Mouse (Mus musculus): ENCODE results near the gene Ubiad1.

Ubiad1 gene

GRCm38 (mm10) chr4:148408256-148408975 is 36.2 kb downstream of the Ubiad1 start:
- in situ Hi-C loops (cut with MboI; ENCODE audit: low sequenced_read_pairs), result no loop called here

GRCm38 (mm10) chr4:148405255-148405788 is 39.2 kb downstream of the Ubiad1 start:
- in situ Hi-C loops (cut with MboI; ENCODE audit: low sequenced_read_pairs), result no loop called here

- in situ Hi-C loops (cut with MboI; ENCODE audit: low sequenced_read_pairs), result no loop called here
These were observed 39.8 kb downstream of the Ubiad1 start for GRCm38 (mm10) chr4:148404748-148405147.

DNA sequence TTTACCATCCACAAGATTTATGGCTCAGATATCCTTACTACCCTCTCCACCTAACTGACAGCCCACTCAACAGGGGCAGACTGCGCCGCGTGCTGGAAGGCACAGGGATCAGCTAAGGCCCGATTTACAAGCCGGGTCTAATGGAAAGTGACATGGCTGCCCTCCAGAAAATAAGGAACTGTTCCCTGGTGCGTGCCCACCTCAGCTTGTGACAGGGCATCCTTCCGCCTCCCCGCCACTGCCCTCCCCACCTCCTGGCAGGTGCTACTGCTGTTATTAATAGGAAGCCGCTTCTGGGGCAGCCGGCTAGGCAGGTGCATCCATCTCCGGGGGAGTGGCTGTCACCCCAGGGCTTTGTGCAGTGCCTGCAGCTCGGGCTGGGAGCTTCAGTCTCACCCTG is 41.2 kb downstream of the Ubiad1 start:
- in situ Hi-C loops (cut with MboI; ENCODE audit: low sequenced_read_pairs), result no loop called here

- in situ Hi-C loops (cut with MboI; ENCODE audit: low sequenced_read_pairs), result loop anchor here (25.0 kb wide), 1 partner anchor 187 kb away; no protein-coding TSS in a partner anchor
These were observed 45.0 kb downstream of the Ubiad1 start for GRCm38 (mm10) chr4:148399437-148400094.

- in situ Hi-C loops (cut with MboI; ENCODE audit: low sequenced_read_pairs), result loop anchor here (25.0 kb wide), 1 partner anchor 185 kb away; no protein-coding TSS in a partner anchor
These were observed 46.9 kb downstream of the Ubiad1 start for GRCm38 (mm10) chr4:148397531-148398287.

- in situ Hi-C loops (cut with MboI; ENCODE audit: low sequenced_read_pairs), result loop anchor here (25.0 kb wide), 1 partner anchor 185 kb away; no protein-coding TSS in a partner anchor
These were observed 47.5 kb downstream of the Ubiad1 start for GRCm38 (mm10) chr4:148397113-148397512.

DNA sequence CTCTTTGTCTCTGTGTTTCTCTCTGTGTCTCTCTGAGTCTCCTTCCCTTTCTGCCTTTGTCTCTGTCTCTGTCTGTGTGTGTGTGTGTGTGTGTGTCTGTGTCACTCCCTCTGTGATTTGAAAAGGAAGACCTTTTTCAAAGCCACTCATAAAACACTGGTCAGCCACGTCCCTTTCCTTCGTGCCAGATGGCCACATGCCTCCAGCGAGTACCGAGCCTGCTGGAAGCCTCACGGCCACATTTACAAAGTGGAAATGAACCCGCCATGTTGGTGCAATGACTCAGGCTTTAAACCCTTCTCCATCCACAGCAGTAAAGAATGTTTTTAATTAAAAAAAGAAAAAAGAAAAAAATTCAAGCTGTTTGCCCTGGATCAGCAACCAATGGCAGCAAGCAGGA is 48.7 kb downstream of the Ubiad1 start:
- in situ Hi-C loops (cut with MboI; ENCODE audit: low sequenced_read_pairs), result loop anchor here (25.0 kb wide), 1 partner anchor 184 kb away; no protein-coding TSS in a partner anchor

- in situ Hi-C loops (cut with MboI; ENCODE audit: low sequenced_read_pairs), result loop anchor here (25.0 kb wide), 1 partner anchor 183 kb away; no protein-coding TSS in a partner anchor
These were observed 49.4 kb downstream of the Ubiad1 start for GRCm38 (mm10) chr4:148395198-148395597.

DNA sequence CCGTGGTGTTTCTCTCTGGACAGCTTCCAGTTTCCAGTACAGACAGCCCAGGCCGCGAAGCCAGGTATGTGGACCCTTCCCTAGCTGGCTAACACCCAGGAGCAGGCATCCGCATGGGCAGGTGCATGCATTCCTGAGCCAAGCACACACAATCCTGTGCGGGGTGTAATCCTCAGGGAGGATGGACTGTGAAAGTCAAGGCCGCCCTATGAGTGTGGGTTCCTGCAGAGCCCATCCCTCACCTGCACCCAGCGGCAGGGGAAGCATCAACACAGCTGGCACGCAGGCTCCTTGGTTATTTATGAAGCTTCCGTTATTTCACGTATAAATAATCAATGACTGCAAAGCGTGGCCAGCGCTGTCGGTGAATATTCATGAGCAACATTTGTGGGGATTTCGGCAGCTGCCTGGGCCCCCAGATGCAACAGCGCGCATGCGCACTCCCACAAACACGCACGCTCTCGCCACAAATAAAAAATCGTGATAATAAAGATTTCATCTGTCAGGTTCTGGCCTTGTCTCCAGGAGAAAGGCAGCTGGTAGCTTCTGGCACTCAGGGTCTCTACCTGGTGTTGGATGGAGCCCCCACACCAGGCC is 52.8 kb downstream of the Ubiad1 start:
- in situ Hi-C loops (cut with MboI; ENCODE audit: low sequenced_read_pairs), result loop anchor here (25.0 kb wide), 1 partner anchor 180 kb away; no protein-coding TSS in a partner anchor

DNA sequence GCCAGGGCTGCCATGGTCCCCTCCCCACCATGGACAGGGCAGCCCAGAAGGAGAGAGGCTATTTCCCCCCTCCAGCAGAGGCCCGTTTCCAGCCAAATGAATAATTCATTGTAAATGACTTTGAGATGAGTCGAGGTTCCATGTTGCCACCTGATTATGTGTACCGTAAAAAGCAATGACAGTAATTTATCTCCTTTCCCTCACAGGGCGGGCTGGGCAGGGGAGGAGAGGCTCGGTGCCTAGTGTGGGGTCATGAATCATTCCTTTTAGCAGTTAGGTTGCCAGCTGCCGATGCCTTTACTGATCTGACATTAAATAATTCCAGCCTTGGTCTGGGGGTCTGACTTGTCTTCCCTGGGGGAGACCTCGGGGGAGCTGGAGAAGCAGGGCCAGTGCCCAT is 54.9 kb downstream of the Ubiad1 start:
- in situ Hi-C loops (cut with MboI; ENCODE audit: low sequenced_read_pairs), result loop anchor here (25.0 kb wide), 1 partner anchor 177 kb away; no protein-coding TSS in a partner anchor

GRCm38 (mm10) chr4:148389047-148389446 is 55.5 kb downstream of the Ubiad1 start:
- in situ Hi-C loops (cut with MboI; ENCODE audit: low sequenced_read_pairs), result loop anchor here (25.0 kb wide), 1 partner anchor 177 kb away; no protein-coding TSS in a partner anchor

- in situ Hi-C loops (cut with MboI; ENCODE audit: low sequenced_read_pairs), result loop anchor here (25.0 kb wide), 1 partner anchor 173 kb away; no protein-coding TSS in a partner anchor
These were observed 59.3 kb downstream of the Ubiad1 start for GRCm38 (mm10) chr4:148385269-148385668.

All from CH12F3 (cell line).